Mouse (Mus musculus) ES-E14 (cell line): ENCODE results near the gene Mapk8ip3. TPM values are rescaled to one million over a fixed set of nuclear protein-coding genes. Genes with fewer than 3 reads are reported as not detected.
A peak's percentile ranks its signal among the peaks of the same experiment; 100 is the strongest.

Experiments
- DNase-seq: peaks from one replicate; pipeline ENCODE4 v3.0.0-alpha.2; 2013; ENCODE audit warnings: low read depth, low spot score
- H3K27ac ChIP-seq: 2 replicates; pipeline ENCODE4 v1.5.1; 2012; ENCODE audit warnings: low read depth, mild to moderate bottlenecking, low read length, moderate library complexity, mixed read lengths; ENCODE audit not compliant: poor library complexity, insufficient read depth, severe bottlenecking
- H3K36me3 ChIP-seq: 2 replicates; pipeline ENCODE4 v1.6.1; 2012; ENCODE audit warnings: mild to moderate bottlenecking, low read length, moderate library complexity, mixed read lengths; ENCODE audit not compliant: control insufficient read depth, poor library complexity, insufficient read depth, severe bottlenecking
- H3K4me1 ChIP-seq, 2 experiments: fragments of 150-350 bp in 1 of 2; sonication (generic) in 1 of 2; 2 replicates each; pipeline ENCODE4 v1.6.1; 2012; ENCODE audit warnings: low read length in 2 of 2, mild to moderate bottlenecking in 1 of 2, mixed read lengths in 1 of 2; ENCODE audit not compliant: control insufficient read depth in 2 of 2, insufficient read depth in 2 of 2, poor library complexity in 1 of 2
- H3K4me3 ChIP-seq, 2 experiments: fragments of 150-350 bp in 1 of 2; sonication (generic) in 1 of 2; 2 replicates each; pipeline ENCODE4 v1.5.1; 2012; ENCODE audit warnings: low read length in 2 of 2, low read depth in 1 of 2, mild to moderate bottlenecking in 1 of 2, mixed read lengths in 1 of 2; ENCODE audit not compliant: insufficient read depth in 1 of 2, poor library complexity in 1 of 2, severe bottlenecking in 1 of 2
- H3K9ac ChIP-seq: 2 replicates; pipeline ENCODE4 v1.6.1; 2012; ENCODE audit warnings: low read depth, mild to moderate bottlenecking, low read length, mixed read lengths; ENCODE audit not compliant: poor library complexity, insufficient read depth, severe bottlenecking
- H3K9me3 ChIP-seq: fragments of 150-350 bp; sonication (generic); 2 replicates; pipeline ENCODE4 v1.6.1; 2012; ENCODE audit warnings: low read depth, mild to moderate bottlenecking, low read length; ENCODE audit not compliant: control insufficient read depth, insufficient read depth
- CHD2 ChIP-seq: IDR thresholded peaks from 2 replicates; pipeline ENCODE4 v1.6.1; 2014; ENCODE audit warnings: mild to moderate bottlenecking, low read depth, low read length, inconsistent platforms
- HCFC1 ChIP-seq: IDR thresholded peaks from 2 replicates; pipeline ENCODE4 v1.6.1; 2012; ENCODE audit warnings: low read length, inconsistent platforms, borderline replicate concordance; ENCODE audit not compliant: insufficient read depth
- MAFK ChIP-seq: IDR thresholded peaks from 2 replicates; pipeline ENCODE4 v1.6.1; 2014; ENCODE audit warnings: mild to moderate bottlenecking, low read depth, low read length, inconsistent platforms; ENCODE audit not compliant: insufficient read depth
- ZC3H11A ChIP-seq: IDR thresholded peaks from 2 replicates; pipeline ENCODE4 v1.6.1; 2012; ENCODE audit warnings: low read depth, mild to moderate bottlenecking, inconsistent platforms, low read length, borderline replicate concordance
- ZNF384 ChIP-seq: IDR thresholded peaks from 2 replicates; pipeline ENCODE4 v1.6.1; 2012; ENCODE audit warnings: low read depth, low read length, inconsistent platforms
- in situ Hi-C, 2 experiments: fragments of 600-800 bp; cut with MboI; formaldehyde crosslinking; loops; one replicate each; pipeline ENCODE4 v1.15.1; 2025; ENCODE audit warnings: low sequenced_read_pairs in 2 of 2, inconsistent platforms in 1 of 2; ENCODE audit not compliant: unreplicated experiment in 2 of 2
- total RNA-seq: library from RNA; depleted of rRNA; stranded (reverse); fragments of 300-350 nt; gene quantifications from 2 replicates; pipeline ENCODE4 v1.2.3, GENCODE M21; 2012

The Mapk8ip3 gene
- total RNA-seq, 1 experiment = 55.7 TPM

DNA sequence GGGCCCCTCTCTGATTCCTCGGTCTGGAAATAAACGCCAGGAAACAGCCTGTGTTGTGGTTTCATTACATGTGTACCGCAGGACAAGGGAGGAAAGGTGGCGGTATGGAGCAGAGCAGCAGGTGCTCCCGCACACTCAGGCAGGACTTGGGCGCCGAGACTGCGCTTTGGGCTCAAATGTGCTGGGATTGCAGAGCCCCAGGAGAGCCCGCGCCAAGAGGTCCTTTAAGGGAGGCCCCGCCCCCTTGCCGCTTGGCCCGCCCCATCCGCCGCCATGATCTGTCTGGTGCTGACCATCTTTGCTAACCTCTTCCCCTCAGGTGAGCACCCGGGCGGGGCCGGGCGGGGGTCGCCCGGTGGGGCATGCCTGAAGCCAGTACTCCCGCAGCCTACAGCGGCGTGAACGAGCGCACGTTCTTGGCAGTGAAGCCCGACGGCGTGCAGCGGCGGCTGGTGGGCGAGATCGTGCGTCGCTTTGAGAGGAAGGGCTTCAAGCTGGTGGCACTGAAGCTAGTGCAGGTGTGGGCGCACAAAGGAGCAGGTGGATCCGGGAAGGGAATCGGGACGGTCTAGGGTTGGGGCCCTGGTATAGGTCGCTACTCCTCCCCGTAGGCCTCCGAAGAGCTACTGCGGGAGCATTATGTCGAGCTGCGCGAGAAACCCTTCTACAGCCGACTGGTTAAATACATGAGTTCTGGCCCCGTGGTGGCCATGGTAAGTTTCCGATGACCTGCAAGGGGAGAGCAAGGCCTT lies 40.4 kb downstream of the Mapk8ip3 start, which contains the start of gene Nme3:
Gene Nme3 (plus strand): TSS at position 260 of the 752 bp plus-strand sequence.
- Histone ChIP-seq H3K9me3 (no peaks in the 10 kb centered on the region), H3K9ac (peak within 1 kb of the TSS; percentile 87), H3K27ac (peak within 1 kb of the TSS; percentile 3; the same call in 1 of the 2 replicates), H3K36me3 (peaks cover 53% of the 10 kb centered on the region), H3K4me1 (peaks cover 0 to 14% of the 10 kb centered on the region in 2 experiments; a peak in 2 of 4 replicates), H3K4me3 (peak within 1 kb of the TSS; percentile 83 to 88)
- in situ Hi-C loops = no loop called here
- DNase-seq = no peak
- TF ChIP-seq MAFK (no peak), HCFC1 (no peak)

DNA sequence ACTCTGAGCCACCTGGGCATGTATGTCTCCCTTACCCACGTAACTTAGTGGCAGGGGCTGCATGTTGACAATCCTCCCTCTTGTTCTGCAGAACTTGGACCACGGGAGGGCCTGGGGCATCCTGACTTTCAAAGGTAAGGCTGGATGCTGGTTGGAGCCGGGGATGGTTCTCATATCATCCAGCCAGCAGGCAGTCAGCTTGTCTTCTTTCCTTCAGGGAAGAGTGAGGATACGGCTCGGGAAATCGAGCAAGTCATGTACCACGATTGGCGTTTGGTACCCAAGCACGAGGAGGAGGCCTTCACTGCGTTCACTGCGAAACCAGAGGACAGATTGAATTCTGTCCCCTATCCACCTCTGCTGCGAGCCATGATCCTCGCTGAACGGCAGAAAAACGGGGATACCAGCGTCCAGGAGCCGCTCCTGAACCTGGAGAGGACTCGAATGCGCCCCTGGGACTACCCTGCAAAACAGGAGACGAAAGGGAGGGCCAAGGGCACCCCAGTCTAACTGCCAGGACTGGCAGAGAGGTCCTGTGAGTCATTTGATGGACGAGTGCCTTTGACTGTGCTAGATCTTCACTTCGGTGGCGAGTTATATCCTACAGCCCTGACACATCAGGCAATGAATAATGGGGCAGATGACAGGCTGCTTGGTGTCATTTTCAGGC lies 41.1 kb downstream of the Mapk8ip3 start:
- Histone ChIP-seq H3K4me3 (peak overlapping the region; percentile 83 to 88), H3K36me3 (peaks cover 53% of the 10 kb centered on the region), H3K9me3 (no peaks in the 10 kb centered on the region), H3K4me1 (peaks cover 0 to 14% of the 10 kb centered on the region in 2 experiments; a peak in 2 of 4 replicates), H3K27ac (no peak overlapping the region), H3K9ac (peak overlapping the region; percentile 87)
- in situ Hi-C loops = no loop called here
- no peak for TF ChIP-seq CHD2
- no peak for DNase-seq

DNA sequence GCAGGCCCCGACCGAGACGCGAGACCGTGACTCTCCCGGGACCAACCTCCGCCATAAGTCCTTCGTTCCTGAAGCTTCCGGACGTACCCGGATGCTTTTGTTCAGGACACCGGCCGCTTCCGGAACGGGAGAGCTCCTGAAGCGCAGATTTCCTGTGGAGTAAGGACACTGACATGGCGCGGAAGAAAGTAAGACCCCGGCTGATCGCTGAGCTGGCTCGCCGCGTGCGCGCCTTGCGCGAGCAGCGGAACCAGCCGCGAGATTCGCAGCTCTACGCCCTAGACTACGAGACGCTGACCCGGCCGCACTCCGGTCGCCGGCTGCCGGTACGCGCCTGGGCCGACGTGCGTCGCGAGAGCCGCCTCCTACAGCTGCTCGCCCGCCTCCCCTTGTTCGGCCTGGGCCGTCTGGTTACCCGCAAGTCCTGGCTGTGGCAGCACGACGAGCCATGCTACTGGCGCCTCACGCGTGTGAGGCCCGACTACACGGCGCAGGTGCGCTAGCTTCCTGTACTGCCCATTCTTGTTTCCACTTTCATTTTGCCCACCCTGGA lies 41.7 kb downstream of the Mapk8ip3 start, which contains the start of the genes Eme2 and Mrps34:
Gene Eme2 (minus strand): TSS at position 93 of the 553 bp plus-strand sequence.
Gene Mrps34 (plus strand): TSS at position 122 of the 553 bp plus-strand sequence.
- H3K27ac ChIP-seq = peak within 1 kb of the TSS; percentile 3; the same call in 1 of the 2 replicates
- no peak for DNase-seq
- H3K4me3 ChIP-seq = peak within 1 kb of the TSS; percentile 83 to 88
- H3K4me1 ChIP-seq = peaks cover 0 to 15% of the 10 kb centered on the region in 2 experiments; a peak in 2 of 4 replicates
- peaks cover 53% of the 10 kb centered on the region for H3K36me3 ChIP-seq
- in situ Hi-C loops = no loop called here
- TF ChIP-seq HCFC1 (peak; percentile 81), MAFK (no peak)
- H3K9ac ChIP-seq = peak within 1 kb of the TSS; percentile 87
- no peaks in the 10 kb centered on the region for H3K9me3 ChIP-seq

DNA sequence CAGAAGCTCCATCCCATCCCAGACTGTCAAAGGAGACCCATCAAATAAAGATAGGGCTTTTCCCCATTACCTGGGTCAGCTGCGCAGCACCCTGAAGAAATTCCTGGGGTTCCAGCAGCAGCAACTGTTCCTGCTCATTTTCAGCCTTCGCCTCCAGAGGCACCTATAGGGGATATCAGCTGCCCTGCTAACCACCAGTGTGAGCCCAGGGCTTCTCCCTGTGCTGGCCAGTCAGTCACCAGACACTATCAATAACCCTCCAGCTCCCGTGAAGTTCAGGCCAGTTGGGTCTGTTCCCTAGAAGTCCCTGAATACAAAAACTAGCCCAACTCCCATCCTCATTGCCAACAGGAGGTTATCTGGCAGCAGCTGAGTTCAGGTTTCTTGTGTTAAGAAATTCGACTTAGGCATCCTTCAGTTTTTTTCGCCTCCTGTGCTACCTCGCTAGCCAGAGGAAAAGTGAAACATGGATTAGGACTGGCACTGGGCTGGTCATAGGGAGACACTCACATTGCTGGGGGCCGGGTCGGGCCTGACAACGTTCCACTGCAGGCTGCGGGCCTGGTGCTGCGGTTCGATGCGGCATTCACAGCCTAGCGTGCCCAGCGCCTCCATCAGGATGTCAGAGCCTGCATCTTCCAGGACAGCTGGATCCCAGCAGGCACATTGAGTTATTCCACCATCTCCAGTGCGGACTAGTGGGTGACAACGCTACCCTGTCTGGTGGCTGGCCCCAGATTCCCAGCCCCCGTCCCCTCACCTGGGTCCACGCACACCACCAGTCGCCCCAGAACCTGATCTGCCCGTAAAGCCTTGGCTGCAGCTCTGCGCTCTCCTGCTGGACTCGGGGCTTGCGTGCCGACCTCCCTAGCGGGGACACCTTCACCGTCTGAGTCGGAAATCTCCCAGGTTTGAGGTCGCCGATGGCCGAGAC lies 42.4 kb downstream of the Mapk8ip3 start:
- peak overlapping the region; percentile 83 to 88 for H3K4me3 ChIP-seq
- peaks cover 46% of the 10 kb centered on the region for H3K36me3 ChIP-seq
- peaks cover 0 to 15% of the 10 kb centered on the region in 2 experiments; a peak in 2 of 4 replicates for H3K4me1 ChIP-seq
- H3K9ac ChIP-seq = peak overlapping the region; percentile 87
- no peak for DNase-seq
- in situ Hi-C loops = no loop called here
- H3K27ac ChIP-seq = no peak overlapping the region
- TF ChIP-seq HCFC1 (no peak), ZNF384 (no peak), ZC3H11A (no peak), MAFK (no peak), CHD2 (no peak)
- no peaks in the 10 kb centered on the region for H3K9me3 ChIP-seq
